Mouse (Mus musculus): ENCODE measurements at regions not wholly inside any gene's neighbourhood (a gene's known extent, or its start where the extent isn't known, plus 50 kb on each side); places are given as distances from the start of the nearest gene placed in this dataset.

DNA sequence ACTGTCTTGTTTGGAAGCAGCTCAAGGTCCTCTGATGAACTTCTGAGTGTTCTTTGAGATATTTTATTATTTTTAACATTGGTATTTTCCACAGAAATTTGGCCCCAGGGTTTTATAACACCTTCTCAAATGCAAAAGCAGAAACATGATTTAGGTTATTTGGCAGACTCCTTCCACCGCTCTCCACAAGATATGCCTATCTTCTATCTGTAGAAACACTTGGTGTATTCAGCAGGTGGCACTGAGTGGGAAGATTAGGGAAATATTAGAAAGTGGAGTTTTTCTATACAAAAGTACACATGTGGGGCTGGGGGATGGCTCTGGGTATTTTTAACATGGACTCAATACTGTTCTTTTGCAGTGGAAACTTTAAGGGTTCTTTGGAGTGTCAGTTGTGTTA is 475.3 kb downstream of the Dach1 start:
- DNase-seq (ENCODE audit: low read depth): no peak

DNA sequence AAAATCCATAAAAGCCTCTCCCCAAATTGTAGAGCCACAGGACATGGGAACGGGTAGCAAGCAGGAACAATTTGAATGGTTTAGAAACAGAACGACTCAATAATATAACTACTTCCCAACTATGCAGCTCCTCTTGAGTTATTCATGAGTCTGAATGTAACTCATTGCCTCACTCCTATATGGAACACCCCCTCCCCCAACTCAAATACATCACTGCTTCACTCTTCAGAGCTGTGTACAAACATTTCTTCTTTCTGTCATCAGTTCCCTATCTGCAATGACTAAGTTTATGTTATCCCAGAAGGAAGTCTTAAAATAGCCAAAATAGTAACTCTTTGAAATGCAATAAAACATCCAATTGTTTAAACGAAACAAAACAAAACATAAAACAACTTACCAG is 484.9 kb downstream of the Dach1 start:
- DNase-seq (ENCODE audit: low read depth): no peak

DNA sequence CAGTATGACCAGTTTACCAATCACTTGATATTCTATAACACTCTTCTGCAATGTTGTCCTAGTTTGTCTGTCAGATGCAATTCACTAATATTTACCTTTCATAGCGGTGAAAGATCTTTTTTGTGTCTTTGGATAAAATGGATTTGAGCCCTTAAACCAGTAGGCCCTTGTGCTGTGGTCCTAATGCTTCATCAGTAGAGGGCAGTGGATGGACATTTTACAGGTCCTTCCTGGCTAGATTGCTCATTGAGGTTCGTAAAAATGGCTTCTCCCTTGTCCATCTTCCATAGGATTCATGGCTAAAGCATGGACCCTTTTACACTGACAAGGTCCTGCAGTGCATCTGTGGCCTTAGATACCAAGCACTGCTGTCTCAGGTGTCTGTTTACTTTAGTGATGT is 501.8 kb downstream of the Dach1 start:
- DNase-seq (ENCODE audit: low read depth): no peak

DNA sequence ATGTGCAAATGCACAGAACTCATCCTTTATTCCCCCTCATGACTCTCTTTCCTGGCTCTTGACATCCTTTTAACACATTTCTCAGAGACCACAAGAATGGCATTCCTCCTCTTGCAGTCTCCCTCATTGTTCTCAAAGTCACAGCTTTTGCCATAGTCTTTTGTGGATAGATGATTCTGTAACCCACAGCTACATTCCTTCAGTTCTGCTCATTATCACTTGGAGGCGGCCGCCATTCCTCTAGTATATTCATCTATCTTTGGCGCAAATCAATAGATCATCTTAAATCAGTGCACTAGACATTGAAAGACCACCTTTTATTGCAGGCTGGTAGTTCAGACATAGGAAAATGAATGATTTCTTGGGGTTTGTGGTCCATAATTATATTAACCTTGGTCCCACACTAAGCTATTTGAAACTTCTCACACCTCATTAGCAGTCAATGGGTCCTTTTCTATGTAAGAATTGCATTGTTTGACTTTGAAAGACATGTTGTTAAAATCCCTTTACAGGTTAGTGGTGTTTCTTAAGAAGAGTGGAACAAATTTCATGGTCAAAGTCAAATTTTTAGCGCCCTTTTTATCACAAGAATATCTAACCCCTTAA is 531.3 kb downstream of the Dach1 start:
- no peak for DNase-seq (ENCODE audit: low read depth)

DNA sequence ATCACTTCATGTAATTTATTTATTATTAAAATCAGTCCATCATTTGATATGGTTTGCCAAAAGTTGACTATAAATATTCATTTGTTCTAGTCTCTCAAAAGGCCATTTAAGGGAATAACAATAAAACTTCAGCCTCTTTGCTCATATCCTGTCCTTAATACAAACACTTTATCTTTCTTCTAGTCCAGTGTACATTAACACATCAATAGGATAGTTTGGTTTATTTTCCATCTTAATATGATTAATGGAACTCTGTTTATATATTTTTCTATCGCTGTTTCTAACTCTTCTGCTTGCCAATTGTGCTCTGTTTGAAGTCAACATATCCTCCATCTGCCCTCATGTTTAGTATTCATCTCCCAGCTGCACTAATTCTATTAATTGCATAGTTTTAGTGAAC is 558.1 kb downstream of the Dach1 start:
- no peak for DNase-seq (ENCODE audit: low read depth)

DNA sequence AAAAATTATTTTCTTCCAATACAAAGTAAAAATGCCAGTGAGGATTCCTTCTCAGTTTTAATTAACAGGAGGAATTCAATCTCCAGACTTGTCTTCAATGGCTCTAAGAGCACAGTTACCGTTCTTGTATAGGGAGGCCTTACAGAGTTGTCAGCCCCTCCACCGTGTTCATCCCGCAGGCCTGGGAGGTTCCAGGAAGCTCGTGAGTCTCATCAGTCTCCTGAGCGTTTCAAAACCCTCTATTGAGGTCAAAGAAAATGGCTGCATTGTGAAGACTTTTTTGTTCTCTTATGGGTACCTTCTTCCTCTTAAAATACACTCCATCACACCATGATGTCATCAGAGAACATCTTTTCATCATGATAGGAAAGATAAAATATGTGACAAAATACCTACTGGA is 572.9 kb downstream of the Dach1 start:
- DNase-seq (ENCODE audit: low read depth): no peak

DNA sequence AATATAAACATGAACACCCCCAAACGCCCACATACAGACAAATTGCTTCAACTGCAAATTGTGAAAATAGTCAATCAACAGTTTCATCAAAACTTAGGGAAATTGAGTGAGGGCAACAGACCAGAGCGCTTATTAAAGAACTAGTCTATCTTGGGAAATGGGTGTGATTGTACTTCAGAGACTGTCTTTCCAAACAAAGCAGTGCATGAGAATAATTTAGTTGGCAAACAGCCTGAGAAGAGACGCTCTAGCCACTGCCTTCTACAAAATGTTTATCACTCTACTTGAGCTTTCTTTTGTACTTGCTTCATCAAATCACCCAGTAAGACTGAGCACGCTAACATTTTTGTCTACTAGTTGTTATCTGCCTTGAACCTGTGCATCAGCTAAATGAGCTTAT is 581.0 kb downstream of the Dach1 start:
- no peak for DNase-seq (ENCODE audit: low read depth)

DNA sequence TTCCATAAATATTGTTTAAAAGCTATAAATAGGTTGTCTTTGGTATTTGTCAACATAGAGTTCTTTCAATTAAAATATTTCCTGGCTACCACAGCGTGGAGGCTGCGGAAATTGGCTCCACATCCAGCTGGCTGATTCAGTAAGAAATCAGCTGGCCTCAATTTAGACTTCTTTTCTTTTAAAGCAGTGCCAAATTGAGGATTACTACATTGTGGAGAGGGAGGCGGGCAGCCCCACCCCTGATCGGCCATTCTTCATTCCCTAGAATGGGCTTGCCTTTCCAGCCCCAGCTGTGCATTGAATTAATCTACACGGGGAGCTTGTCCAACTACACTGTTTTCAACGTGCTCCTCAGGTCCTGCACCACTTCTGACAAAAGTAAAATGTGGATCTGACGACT is 581.4 kb downstream of the Dach1 start:
- DNase-seq (ENCODE audit: low read depth): no peak

DNA sequence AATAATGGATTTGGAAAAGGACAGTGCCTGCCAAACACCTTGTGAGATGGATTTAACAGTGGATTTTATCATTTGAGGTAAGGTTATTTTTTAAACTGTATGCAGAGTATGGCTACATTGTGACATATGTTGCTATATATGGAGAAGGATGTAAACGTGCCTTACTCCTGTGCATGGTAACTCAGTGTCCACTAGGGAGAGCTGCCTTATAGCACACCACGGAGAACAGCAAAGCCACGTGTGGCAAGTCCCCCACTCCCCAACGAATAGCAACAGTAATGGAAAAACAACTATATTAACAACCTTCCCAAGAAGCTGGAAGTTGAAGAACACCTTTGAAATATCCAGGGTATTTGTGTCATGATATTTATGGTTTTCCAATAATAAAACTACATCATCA is 582.6 kb downstream of the Dach1 start:
- no peak for DNase-seq (ENCODE audit: low read depth)

DNA sequence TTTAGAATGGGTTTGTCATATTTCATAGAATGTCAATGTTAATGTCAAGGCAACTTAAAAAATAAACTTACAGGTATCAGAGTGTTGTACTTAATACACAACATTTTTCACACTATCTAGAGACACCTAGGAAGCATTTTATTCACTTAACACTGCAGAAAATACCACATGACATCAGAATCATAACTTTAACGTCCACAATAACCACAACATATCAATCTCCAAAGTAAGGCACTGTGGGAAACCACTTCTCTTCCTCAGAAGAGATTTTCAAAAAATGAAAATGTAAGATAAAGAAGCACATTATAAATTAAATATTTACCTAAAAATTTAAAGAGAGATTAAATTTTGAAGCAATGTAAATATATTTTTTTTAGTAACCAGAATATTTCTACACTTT is 599.3 kb downstream of the Dach1 start:
- DNase-seq (ENCODE audit: low read depth): no peak

DNA sequence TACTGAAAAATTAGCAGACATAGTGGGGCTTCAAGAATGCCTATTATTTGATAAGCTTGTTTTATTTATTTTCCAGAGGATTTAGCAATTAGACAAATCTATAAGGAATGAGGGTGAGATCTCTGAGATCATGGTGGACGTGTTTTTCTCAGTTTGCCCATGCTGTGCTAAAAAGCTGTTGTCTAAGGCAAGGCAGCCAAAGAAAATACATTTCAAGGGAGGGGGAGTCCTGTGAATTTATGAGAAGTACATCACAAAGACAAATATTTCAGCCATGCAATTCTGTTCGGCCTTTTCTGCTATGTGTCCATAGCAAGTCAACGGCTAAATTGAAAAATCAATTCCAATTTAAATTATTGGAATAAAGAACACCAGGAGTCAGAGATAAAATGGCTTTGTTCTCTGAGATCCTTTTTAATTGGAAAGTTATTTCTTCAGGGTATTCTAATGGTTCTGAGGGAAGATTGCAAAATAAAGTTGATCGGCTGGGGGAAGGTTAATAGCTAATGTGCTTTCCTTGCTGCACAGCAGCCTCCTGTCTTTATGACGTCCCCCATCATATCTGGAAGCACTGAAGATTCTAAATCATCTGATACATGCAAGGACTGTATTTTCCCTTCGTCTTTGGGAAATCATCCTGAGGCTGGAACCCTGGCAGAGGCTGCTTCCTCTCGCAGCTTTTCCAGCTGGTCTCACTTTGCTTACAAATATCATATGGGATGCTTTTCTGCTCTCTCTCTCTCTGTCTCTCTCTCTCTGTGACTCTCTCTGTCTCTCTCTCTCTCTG is 609.3 kb downstream of the Dach1 start:
- no peak for DNase-seq (ENCODE audit: low read depth)

DNA sequence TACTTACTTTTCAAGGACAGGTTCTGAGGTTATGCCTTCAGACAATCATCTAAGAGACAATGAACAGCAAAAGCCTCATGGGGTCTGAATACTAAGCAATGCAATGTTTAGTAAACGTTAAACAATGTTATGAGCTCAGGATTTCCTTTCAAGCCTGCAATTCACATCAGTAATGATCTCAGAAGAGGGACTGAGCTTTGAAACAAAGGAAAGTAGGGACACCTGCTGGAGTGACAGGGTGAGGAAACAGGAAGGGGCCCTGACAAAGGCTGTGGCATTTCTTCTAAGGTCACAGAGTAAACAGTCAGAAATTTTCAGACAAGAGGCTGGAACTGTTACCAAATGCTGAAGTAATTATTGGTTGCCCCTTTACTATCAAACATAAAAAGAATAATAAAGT is 610.0 kb downstream of the Dach1 start:
- peak; percentile 1 for DNase-seq (ENCODE audit: low read depth)

DNA sequence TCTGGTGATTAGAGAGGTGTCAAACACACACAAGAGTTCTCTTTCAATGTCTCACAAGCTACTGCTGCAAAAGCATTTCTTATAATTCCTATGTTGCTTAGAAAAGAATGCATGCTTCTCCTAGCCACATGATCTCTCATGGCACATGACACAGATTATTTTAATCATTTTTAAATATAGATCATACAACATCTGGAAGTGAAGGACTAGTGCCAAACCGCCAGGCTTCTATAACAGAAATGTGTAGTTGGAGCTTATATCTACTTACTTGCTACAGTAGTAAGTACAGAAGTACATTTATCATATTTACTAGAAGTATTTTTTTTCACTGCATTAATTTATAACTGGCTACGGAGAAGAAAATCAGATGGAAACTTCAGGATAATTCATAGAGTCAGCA is 611.3 kb downstream of the Dach1 start:
- DNase-seq (ENCODE audit: low read depth): peak; percentile 3

DNA sequence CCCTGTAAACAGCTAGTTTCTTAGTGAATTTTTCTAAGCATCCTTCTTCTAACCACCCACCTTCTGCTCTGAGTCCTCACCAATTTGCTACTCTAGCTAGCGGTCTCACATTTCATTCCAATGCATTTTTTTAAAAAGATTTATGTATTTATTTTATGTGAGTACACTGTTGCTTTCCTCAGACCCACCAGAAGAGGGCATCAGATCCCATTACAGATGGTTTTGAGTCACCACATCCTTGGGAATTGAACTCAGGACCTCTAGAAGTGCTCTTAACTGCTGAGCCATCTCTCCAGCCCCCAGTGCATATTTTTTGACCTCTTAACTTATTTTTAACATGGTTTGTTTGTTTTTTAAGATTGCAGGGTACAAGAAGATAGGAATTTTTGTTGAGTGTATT is 611.7 kb downstream of the Dach1 start:
- DNase-seq (ENCODE audit: low read depth): peak; percentile 4

DNA sequence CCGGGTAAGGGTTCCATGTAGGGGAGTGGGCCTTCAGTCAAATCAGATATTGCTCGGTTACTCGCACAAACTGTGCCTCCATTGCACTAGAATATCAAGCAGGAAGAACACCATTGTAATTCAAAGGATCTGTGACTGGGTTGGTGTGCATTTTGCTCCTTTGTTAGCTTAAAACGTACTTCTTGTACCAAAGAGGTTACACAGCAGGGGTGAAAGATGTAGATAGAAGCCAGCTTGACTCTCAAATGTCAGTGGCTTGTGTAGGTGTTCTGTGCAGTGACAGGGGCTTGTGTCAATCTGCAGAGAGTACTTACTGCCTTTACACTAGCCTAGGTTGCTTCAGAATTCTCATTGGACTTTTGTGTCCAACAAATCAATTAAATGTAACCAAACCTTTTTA is 623.3 kb downstream of the Dach1 start:
- no peak for DNase-seq (ENCODE audit: low read depth)

DNA sequence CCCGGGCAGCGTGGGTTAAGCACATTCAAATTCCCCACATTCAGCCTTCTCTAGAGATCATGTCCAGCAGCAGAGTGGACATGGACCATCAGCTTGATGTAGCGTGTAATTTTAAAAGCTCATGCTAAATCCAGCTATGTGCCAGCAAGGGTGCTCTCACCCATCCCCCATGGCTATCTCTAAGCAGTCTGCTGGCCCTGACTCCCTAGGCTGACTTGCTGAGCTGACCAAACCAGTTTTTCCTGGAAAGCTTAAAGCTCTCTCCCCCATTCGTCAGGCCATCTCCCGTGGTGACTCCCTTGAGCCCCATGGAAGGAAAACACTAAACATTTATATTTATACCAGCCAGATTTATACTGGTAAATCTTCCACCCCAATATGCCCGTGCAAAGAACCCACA is 625.3 kb downstream of the Dach1 start:
- DNase-seq (ENCODE audit: low read depth): no peak

DNA sequence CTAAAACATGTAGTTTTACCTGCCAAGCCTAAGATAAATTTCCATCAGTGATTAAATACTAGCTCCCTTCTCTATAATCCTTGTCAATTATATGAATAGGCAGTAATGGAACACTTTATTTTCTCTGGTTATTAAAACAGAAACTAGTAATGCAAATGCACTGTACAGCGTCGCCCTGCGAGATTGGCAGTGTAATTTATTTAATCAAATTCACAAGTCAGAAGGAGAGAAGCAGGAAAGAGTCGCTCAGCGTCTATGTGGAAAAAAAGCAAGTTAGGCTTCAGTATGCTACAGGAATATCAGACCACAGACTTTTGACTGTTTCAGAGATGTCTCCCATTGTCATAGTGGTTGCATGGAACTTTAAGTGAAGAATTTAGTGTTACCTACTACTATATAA is 632.6 kb downstream of the Dach1 start:
- no peak for DNase-seq (ENCODE audit: low read depth)

DNA sequence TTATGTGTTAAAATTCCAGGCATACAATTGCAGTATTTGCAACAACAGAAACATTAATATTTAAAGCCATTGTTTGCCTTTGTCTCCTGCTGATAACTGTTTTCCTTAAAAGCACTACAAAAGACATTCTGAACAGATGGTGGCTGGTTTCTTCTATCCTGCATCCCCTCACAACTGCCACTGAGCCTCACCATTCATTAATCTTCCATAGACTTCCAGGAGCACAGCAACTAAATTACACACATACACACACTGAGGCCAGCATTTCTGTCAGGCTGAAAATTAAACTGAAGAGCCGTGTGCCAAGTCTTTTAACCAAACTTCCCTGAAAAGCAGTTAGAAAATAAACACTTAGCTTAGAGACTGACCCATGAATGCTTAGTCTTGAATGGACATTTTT is 658.2 kb downstream of the Dach1 start:
- DNase-seq (ENCODE audit: low read depth): no peak

DNA sequence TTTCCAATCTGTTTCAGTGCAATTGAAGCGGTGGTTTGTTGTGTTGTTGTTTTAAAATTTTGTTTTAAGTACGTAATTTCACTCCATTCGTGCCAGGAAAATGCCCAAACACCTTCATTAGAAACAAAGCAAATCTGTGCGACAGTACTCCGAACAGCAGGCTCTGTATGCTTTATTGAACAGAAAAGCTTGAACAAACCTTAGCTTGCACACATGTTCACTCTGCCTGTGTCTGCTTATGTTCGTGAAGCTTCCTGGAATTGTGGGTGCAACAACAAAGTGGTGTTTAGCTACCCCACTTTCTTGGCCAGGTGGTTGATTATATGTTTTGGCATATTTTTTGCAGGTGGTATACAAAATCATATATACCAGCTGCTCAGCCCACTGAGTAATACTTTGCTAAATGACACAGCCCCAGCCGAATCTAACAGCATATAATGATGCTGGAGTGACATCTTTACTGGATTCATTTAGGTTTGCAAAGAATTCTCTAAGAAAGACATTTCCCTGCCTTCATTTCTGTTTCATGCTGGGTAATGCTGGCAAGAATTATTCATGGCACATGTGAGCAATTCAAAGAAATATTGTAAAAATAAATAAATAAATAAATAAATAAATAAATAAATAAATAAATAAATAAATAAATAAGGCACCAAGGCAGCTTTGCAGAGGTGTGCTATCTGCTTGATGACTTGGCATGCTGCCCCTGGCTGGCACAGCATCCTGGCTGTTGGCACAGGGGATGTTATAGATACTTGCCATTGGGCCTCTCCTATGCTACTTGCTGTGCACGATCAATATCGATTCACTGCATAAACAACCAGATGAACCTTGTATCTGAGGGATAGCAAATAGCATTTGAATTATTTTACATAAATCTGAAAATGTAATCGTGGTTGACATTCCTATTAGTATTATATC is 679.9 kb downstream of the Dach1 start:
- no peak for DNase-seq (ENCODE audit: low read depth)

DNA sequence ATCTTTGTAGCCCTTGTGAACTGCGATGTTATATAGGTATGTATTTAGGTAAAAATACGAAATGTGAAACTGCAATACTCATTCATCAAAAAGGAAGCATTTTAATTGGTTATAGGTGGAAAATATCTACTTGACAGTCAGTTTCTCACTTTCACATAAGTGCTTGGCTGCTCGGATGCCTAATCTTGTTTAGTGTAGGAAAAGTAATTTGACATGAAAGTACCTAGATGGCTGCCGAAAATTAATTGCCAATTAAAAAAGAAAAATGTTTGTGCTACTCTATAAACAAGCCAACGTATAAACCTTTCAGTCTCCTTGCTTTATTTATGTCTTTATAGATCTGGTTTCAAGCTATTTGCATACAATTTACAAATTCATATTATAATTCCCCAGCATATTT is 691.3 kb downstream of the Dach1 start:
- no peak for DNase-seq (ENCODE audit: low read depth)

DNA sequence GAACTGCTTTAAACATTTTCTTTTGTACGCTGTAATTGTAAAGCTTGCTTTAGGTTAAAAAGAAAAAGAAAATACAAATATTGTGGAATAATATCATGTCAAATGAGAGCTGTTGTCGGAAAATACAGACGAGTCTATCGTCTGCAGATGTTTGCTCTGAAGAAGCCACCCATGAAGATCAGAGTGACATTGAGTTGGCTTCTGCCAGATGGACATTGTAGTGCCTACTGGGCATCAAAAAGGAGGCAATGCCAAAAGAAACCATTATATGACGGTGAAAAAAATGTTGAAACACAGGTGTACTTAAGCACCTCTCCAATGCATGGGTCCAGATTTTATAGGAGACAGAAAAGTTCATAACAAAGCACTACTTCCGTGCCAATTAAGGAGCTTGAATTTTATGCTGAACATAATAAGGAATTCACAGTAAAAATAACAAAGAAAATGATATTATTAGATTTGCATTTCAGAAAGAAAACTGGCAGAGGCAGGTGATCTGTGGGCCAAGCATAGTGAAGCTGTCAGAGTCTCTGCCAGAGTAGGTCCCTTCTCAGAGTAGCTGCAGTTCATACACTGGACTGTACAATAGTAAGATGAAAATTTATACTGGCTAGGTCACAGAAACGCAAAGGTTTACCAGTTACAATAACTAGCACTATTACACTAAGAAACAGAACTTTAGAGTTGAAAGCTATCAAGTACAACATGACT is 718.9 kb downstream of the Dach1 start:
- no peak for DNase-seq (ENCODE audit: low read depth)

DNA sequence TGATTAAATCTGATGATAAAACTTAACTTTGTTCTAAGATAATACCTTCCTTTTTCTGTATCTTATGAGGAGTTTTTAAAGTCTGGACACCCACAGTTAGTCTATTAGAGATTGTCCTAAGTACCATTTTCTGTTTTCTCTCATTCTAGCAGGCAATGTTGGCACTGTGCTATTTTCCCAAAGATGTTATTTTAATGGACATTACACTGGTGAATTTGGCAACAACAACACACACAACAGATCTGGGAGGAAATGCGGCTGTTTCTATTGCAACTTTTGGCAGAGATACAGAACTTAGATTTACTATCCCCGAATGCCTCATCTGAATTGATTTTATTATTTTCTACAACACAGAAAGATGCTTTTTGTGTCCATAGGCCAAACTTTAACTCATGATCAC is 720.9 kb downstream of the Dach1 start:
- no peak for DNase-seq (ENCODE audit: low read depth)
